Mouse (Mus musculus) midbrain, embryonic 13.5 days (tissue): ENCODE measurements around the gene Ciart. TPM values are rescaled to one million over a fixed set of nuclear protein-coding genes. Genes with fewer than 3 reads are reported as not detected.
"Not testable (repeated sequence)": the region's sequence is repeated elsewhere in the genome, so short reads cannot be mapped to it uniquely, and the experiment has no call there.

Experiments
- ATAC-seq: fragments of 200-750 bp; cut with Nextera tagmentation; 2 replicates; pipeline ENCODE4 v1.8.0; 2017; ENCODE audit warnings: mild to moderate bottlenecking, moderate TSS enrichment, moderate library complexity
- H3K27ac ChIP-seq: fragments of 300-500 bp; sonication (generic); 2 replicates; pipeline ENCODE4 v1.5.1; 2015; ENCODE audit warnings: inconsistent platforms, mild to moderate bottlenecking, moderate library complexity
- H3K27me3 ChIP-seq: fragments of 300-500 bp; sonication (generic); 2 replicates; pipeline ENCODE4 v1.6.1; 2015; ENCODE audit warnings: mild to moderate bottlenecking, inconsistent platforms
- H3K36me3 ChIP-seq: fragments of 300-500 bp; sonication (generic); 2 replicates; pipeline ENCODE4 v1.6.1; 2015; ENCODE audit warnings: mild to moderate bottlenecking, inconsistent platforms
- H3K4me1 ChIP-seq: fragments of 300-500 bp; sonication (generic); replicated peaks from 2 replicates; pipeline ENCODE4 v1.6.1; 2015; ENCODE audit warnings: inconsistent platforms
- H3K4me2 ChIP-seq: fragments of 300-500 bp; sonication (generic); replicated peaks from 2 replicates; pipeline ENCODE4 v1.6.1; 2015; ENCODE audit warnings: moderate library complexity, mild to moderate bottlenecking, inconsistent platforms
- H3K4me3 ChIP-seq: fragments of 300-500 bp; sonication (generic); replicated peaks from 2 replicates; pipeline ENCODE4 v1.5.1; 2015; ENCODE audit warnings: mild to moderate bottlenecking, inconsistent platforms
- H3K9ac ChIP-seq: fragments of 300-500 bp; sonication (generic); replicated peaks from 2 replicates; pipeline ENCODE4 v1.6.1; 2015; ENCODE audit warnings: mild to moderate bottlenecking, inconsistent platforms
- H3K9me3 ChIP-seq: fragments of 300-500 bp; sonication (generic); 2 replicates; pipeline ENCODE4 v1.6.1; 2016; ENCODE audit warnings: mild to moderate bottlenecking, inconsistent platforms
- WGBS: fragments of 180-500 bp; shearing (Covaris S2); methylation state at CpG from one replicate; pipeline ENCODE4 v1.1.7; 2015; 5-methylcytosine and 5-hydroxymethylcytosine counted together
- polyA plus RNA-seq: library from polyadenylated mRNA; unstranded; fragments of >200 nt; fragmentation: Nextera tagmentation; extraction: Ambion mirVana; gene quantifications from 2 replicates; pipeline ENCODE4 v1.2.1, GENCODE M21; 2015

Gene Ciart
- polyA plus RNA-seq: 3.2 and 4.8 TPM in 2 replicates

DNA sequence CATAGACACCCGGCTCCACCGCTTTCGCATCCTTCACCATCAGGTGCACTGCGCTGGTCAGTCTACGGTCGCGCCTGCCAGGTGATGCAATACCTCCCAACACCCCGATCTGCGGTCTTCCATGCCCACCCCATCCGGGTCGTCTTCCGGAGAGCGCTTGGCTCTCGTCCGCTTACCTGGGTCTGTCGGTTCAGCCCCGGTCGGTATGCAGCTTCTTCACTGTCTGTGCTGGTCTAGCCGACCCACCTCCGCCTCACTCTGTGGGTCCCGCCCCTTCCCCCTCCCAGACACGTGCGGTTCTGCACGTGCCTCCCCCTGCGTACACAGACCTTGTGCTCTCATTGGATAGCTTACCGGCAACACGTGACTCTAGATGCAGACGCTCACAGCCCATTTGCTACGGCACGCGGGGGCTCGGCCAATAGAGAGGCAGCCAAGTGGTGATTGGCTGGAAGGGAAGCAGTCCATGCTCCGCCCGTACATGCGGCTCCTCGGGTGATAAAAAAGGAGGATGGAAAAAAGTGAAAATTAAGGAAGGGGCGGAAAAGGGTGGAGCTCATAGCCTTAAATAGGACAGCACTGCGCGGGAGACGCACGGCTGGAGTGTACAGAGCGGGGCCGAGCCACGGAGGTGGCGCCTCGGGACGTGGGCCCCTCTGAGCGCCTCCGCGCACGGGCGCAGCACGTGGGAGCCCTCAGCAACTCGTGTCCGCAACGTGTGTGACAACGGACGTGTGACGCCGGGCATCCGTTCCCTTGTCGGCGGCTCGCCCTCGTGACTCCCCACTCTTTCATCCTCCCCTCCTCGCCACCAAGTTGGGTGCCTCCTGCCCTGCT, at the start of gene Ciart:
Gene Ciart, minus strand, starts transcription at position 273 of the 837 bp plus-strand sequence.
- H3K27me3 ChIP-seq: peaks cover 15% of the 10 kb centered on the region
- ATAC-seq: peak; percentile 99
- H3K27ac ChIP-seq: no peak within 1 kb of the TSS
- H3K9ac ChIP-seq: peak within 1 kb of the TSS; percentile 62
- H3K4me1 ChIP-seq: peaks cover 16% of the 10 kb centered on the region
- H3K4me2 ChIP-seq: peak within 1 kb of the TSS; percentile 98
- no peaks in the 10 kb centered on the region for H3K9me3 ChIP-seq
- under 1% methylated on average over 66 of the region's 66 CpGs for WGBS
- H3K36me3 ChIP-seq: no peaks in the 10 kb centered on the region
- H3K4me3 ChIP-seq: peak within 1 kb of the TSS; percentile 57

DNA sequence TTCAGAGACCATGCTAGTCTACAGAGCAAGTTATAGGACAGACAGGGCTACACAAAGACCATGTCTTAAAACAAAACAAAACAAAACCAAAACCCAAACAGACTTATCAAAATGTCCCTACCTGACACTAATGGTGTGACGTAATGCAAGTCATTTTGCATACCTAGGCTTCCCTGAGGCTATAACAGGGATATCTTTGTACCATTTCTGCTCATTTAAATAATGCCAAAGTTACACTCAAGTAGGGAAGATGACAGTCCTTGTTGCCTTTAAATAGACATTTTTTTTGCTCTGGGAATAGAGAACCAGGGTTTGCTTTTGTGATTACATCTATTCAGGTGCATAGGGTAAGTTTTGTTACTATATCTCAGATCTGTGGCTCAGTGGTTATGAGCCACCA, 49.4 kb upstream of the Ciart start:
- Histone ChIP-seq H3K27ac (no peak overlapping the region), H3K36me3 (peaks cover 27% of the 10 kb centered on the region), H3K4me3 (no peak overlapping the region), H3K4me2 (peak overlapping the region; percentile 25; the same call in 1 of the 2 replicates), H3K9me3 (no peaks in the 10 kb centered on the region), H3K9ac (no peak overlapping the region), H3K4me1 (peaks cover 32% of the 10 kb centered on the region), H3K27me3 (no peaks in the 10 kb centered on the region)
- WGBS: 97% methylated on average over 1 of the region's 1 CpGs
- no peak for ATAC-seq

GRCm38 (mm10) chr3:95930471-95930789, 48.4 kb upstream of the Ciart start:
- peaks cover 22% of the 10 kb centered on the region for H3K36me3 ChIP-seq
- no peak for ATAC-seq
- no peaks in the 10 kb centered on the region for H3K27me3 ChIP-seq
- peak overlapping the region; percentile 73 for H3K4me2 ChIP-seq
- H3K27ac ChIP-seq: 0 out of 2 replicates have a peak overlapping the region, but pooled peaks have one; percentile 83
- H3K9me3 ChIP-seq: no peaks in the 10 kb centered on the region
- H3K9ac ChIP-seq: peak overlapping the region; percentile 89
- WGBS: 5% methylated on average over 5 of the region's 5 CpGs
- H3K4me3 ChIP-seq: peak overlapping the region; percentile 90
- peaks cover 32% of the 10 kb centered on the region for H3K4me1 ChIP-seq

GRCm38 (mm10) chr3:95929581-95930470, 47.8 kb upstream of the Ciart start:
- Histone ChIP-seq H3K27me3 (no peaks in the 10 kb centered on the region), H3K9me3 (no peaks in the 10 kb centered on the region), H3K4me1 (peaks cover 32% of the 10 kb centered on the region), H3K36me3 (peaks cover 16% of the 10 kb centered on the region), H3K9ac (peak overlapping the region; percentile 89), H3K4me3 (peak overlapping the region; percentile 90), H3K27ac (peak overlapping the region; percentile 83), H3K4me2 (peak overlapping the region; percentile 73)
- under 1% methylated on average over 105 of the region's 105 CpGs for WGBS
- peak; percentile 4; the same call in 1 of the 2 replicates for ATAC-seq

- peak within 1 kb of the TSS; percentile 83 for H3K27ac ChIP-seq
Measured at GRCm38 (mm10) chr3:95928658-95929503, 46.8 kb upstream of the Ciart start, which contains the start of gene Anp32e. Anp32e (plus strand) TSS chr3:95929246.

GRCm38 (mm10) chr3:95928261-95928657, 46.2 kb upstream of the Ciart start:
- H3K27me3 ChIP-seq: no peaks in the 10 kb centered on the region
- WGBS: 76% methylated on average over 6 of the region's 6 CpGs
- peak overlapping the region; percentile 52; the same call in 1 of the 2 replicates for H3K9ac ChIP-seq

More at GRCm38 (mm10) chr3:95928658-95929503, 46.8 kb upstream of the Ciart start, which contains the start of gene Anp32e:
- ATAC-seq: peak; percentile 100
- peak within 1 kb of the TSS; percentile 90 for H3K4me3 ChIP-seq
- H3K4me1 ChIP-seq: peaks cover 32% of the 10 kb centered on the region
- WGBS: under 1% methylated on average over 49 of the region's 49 CpGs
- peaks cover 7% of the 10 kb centered on the region for H3K36me3 ChIP-seq
- H3K9ac ChIP-seq: peak within 1 kb of the TSS; percentile 89
- no peaks in the 10 kb centered on the region for H3K27me3 ChIP-seq
- H3K9me3 ChIP-seq: no peaks in the 10 kb centered on the region
- H3K4me2 ChIP-seq: peak within 1 kb of the TSS; percentile 73

GRCm38 (mm10) chr3:95925087-95925486, 43.0 kb upstream of the Ciart start:
- no peak for ATAC-seq
- Histone ChIP-seq H3K9ac (no peak overlapping the region), H3K4me2 (no peak overlapping the region), H3K4me3 (no peak overlapping the region), H3K27me3 (no peaks in the 10 kb centered on the region), H3K36me3 (no peaks in the 10 kb centered on the region), H3K27ac (no peak overlapping the region), H3K9me3 (no peaks in the 10 kb centered on the region), H3K4me1 (0 out of 2 replicates have a peak, but pooled peaks cover 2% of the 10 kb centered on the region)
- WGBS: 80% methylated on average over 5 of the region's 5 CpGs

More at GRCm38 (mm10) chr3:95928261-95928657, 46.2 kb upstream of the Ciart start:
- H3K4me3 ChIP-seq: peak overlapping the region; percentile 90
- H3K4me2 ChIP-seq: peak overlapping the region; percentile 58
- ATAC-seq: no peak
- H3K36me3 ChIP-seq: peaks cover under 1% of the 10 kb centered on the region
- H3K9me3 ChIP-seq: no peaks in the 10 kb centered on the region
- H3K4me1 ChIP-seq: peaks cover 31% of the 10 kb centered on the region
- peak overlapping the region; percentile 70 for H3K27ac ChIP-seq

DNA sequence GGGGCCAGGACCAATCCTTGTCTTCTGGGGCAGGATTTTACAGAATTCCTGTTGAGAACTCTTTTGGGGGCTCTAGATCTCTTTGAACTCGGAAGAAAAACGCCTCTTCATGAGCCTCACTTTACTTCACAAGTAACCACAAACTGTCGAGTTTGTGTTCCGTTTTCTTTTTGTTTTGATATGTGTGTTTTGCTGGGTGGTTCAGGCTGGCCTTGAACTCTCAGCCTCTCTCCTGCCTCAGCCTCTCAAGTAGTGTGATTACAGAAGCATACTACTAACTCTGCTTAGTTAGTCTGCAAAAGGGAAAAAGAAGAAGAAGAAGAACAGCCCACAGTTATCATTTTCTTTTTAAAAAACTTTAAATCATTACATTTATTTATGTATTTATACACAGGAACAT, 42.1 kb upstream of the Ciart start:
- no peak overlapping the region for H3K9ac ChIP-seq
- H3K4me1 ChIP-seq: 0 out of 2 replicates have a peak, but pooled peaks cover 2% of the 10 kb centered on the region
- no peak for ATAC-seq
- H3K36me3 ChIP-seq: no peaks in the 10 kb centered on the region
- no peaks in the 10 kb centered on the region for H3K27me3 ChIP-seq
- no peaks in the 10 kb centered on the region for H3K9me3 ChIP-seq
- no peak overlapping the region for H3K4me2 ChIP-seq
- no peak overlapping the region for H3K27ac ChIP-seq
- WGBS: 75% methylated on average over 4 of the region's 4 CpGs
- H3K4me3 ChIP-seq: no peak overlapping the region

DNA sequence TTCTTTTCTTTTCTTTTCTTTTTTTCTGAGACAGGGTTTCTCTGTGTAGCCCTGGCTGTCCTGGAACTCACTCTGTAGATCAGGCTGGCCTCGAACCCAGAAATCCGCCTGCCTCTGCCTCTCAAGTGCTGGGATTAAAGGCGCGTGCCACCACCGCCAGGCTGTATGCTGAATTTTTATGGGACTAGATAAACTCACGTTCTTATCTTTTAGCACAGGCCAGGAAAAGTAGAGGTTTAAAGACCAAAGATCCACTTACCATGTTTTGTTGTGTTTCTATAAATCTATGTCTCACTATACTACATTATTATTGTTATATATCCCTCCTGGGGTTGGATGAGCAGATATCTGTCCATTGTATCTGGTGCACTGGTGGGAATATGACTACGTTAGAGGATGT, 41.4 kb upstream of the Ciart start:
- H3K27me3 ChIP-seq, H3K4me2 ChIP-seq, ATAC-seq, H3K27ac ChIP-seq, H3K9me3 ChIP-seq, H3K36me3 ChIP-seq, H3K4me1 ChIP-seq, H3K4me3 ChIP-seq, H3K9ac ChIP-seq: not testable (repeated sequence)
- WGBS: 85% methylated on average over 7 of the region's 7 CpGs

- not testable (repeated sequence) for H3K9ac ChIP-seq, H3K9me3 ChIP-seq
- 67% methylated on average over 2 of the region's 2 CpGs for WGBS
Measured at GRCm38 (mm10) chr3:95920532-95920931, 38.5 kb upstream of the Ciart start.

DNA sequence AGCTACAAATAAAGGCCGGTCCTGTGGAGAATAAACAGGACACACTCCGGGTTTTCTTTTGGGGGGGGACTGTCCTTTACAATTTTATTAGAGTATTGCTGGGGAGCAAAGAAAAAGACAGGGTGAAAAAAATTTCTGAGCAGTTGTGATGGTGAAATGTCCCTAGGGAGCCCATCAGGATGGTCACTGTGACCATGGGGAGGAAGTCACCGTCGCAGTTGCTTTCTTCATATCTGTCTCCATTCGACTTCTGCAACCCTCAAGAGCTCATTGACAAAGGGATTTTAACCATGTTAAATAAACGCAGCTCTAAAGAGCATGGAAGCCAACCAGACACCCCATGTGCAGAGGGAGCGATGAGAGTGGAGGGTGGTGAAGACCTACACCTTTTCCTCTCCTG, 34.7 kb upstream of the Ciart start:
- Histone ChIP-seq H3K4me3 (no peak overlapping the region), H3K9me3 (no peaks in the 10 kb centered on the region), H3K9ac (no peak overlapping the region), H3K27ac (no peak overlapping the region), H3K27me3 (no peaks in the 10 kb centered on the region), H3K4me1 (no peaks in the 10 kb centered on the region), H3K36me3 (no peaks in the 10 kb centered on the region), H3K4me2 (no peak overlapping the region)
- 78% methylated on average over 7 of the region's 7 CpGs for WGBS
- ATAC-seq: no peak

More at GRCm38 (mm10) chr3:95920532-95920931, 38.5 kb upstream of the Ciart start:
- H3K4me1 ChIP-seq, ATAC-seq, H3K36me3 ChIP-seq, H3K4me3 ChIP-seq, H3K27ac ChIP-seq, H3K4me2 ChIP-seq, H3K27me3 ChIP-seq: not testable (repeated sequence)
